Mouse (Mus musculus): ENCODE results near the gene Enah.

Enah gene

DNA sequence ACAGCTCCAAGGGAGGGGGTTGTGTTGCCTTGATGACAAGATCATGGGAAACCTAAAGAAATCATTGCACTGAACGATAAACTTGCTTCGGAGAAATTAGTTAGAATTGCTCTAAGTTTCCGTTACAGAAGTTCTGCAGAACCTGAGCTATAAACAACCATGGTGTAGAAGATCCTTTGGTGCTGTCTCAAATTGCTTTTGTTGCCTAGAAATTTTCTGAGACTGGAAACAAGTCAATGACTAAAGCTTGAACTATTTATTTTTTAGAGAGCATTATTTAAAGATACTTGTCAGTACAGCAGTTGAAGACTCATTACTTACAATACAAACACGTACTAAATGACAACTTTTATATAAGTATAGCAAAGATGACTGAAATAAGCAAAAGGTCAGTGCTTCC is 56.4 kb downstream of the Enah start:
- no peak for DNase-seq (ENCODE audit: low spot score)

DNA sequence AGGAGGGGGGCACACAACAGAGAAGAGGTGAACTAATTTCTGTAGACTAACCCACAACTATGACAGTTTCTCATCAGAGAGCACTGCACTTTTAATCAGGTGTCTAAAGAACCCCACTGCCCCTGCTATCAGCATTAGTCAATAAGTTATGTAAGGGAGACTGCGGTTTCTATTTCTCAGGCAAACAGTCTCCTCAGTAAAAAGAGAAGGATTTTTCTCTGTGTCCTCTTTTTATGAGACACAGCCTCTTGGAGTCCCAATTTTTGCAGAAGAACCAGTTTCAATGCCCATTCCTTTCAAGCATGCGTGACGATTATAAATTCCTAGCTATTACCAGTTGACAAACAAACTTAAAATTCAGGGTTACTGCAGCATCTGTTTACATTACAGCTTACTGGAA is 59.4 kb downstream of the Enah start:
- DNase-seq (ENCODE audit: low spot score): no peak

DNA sequence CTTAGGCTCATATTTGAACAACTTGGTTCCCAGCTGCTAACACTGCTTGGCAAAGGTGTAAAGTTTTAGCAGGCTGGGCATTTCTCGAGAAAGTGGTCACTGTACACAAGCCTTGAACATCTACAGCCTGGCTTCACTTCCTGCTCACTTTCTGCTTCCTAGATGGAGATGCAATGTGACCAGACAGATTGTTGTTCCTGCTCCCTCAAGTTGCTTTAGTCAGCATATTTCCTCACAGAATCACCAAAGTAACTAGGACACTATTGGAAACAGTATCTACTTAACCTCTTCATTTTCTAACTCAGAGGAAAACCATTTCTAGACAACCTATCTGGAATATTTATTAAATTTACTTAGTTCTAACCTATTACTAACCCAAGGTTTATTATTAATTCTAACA is 61.4 kb downstream of the Enah start:
- no peak for DNase-seq (ENCODE audit: low spot score)

DNA sequence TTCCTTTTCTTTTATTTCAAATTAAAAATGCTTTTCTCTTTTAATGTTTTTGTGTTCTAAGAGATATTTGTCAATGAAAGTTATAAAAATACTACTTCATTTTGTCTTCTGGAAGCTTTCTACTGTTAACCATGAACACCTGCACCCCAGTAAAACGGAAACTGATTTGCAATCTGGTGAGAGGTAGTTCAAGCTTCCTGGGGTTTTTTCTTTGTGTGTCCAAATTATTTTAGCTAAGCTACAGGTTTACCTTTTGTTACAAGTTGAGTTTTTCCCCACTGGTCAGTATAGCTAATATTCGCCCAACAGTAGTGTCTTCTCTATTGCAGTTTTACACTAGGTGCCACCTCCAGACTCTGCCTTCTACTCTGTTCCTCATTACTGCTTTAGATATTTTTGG is 62.1 kb downstream of the Enah start:
- no peak for DNase-seq (ENCODE audit: low spot score)

DNA sequence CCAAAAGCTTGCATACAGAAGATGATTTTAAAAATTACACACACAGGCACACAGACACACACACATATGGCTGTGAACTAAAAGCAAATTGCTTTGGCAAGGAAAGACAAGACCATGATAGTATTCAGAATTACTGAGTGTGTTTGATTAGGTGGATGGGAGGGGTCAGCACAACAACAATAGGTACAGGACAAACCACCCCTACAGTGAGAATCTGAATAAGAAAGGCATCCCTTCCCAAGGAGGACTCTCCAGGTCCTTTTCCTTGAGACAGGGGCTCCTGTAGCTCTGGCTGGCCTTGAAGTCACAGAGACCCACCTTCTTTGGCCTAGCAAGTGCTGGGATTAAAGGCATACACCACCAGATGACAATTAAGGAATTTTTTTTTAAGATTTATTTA is 66.2 kb downstream of the Enah start:
- DNase-seq (ENCODE audit: low spot score): no peak

DNA sequence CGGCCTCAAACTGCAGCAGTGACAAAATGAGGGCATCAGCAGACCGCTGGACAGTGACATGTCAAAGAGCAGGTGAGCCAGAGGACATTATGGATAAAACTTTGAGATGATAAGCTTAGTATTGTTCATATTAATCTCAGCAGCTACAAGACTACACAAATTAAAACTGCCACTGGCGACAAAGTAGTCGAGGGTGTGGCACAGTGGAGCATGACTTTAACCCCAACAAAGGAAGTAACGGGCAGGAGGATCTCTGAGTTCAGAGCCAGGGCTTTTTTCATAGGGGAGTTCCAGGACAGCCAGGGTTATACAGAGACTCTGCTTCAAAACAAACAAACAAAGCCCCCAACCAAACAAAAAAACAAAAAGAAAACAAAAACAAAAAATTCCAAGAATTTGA is 68.5 kb downstream of the Enah start:
- no peak for DNase-seq (ENCODE audit: low spot score)

DNA sequence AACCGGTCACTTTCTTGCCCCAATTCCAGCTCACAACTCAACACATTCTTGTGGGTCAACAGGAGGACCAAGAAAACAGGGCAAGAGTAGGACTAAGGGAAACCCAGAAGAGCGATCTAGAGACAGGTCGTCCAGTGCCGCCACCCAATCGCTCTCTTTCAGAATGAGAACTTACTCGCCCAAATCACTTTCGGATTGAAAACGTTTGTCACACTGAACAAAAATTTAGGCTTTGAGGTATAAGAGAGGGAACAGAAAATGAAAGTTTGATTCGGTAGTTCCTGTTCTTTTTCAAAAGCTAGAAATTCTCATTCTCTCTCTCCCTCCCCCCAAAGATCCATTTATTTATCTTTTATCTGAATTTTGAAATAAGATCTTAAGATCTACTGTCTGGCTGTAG is 69.1 kb downstream of the Enah start:
- no peak for DNase-seq (ENCODE audit: low spot score)

DNA sequence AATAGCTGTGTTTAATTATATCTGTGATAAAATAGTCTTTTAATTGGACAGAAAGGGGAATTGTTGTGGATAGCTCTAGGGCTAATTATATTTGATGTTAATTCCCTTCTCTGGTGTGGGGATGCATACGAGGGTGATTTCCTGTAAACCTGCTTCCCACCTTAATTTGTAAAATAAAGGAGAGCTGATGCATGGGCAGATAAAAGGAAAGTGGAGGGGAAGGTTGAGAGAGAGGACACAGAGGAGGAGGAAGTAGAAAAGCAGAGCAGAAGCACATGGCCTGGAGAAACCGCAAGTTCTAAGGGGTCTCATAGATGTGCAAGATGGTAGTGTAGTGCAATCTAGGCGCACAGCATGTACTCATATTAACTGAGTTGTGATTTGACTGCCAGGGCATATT is 71.6 kb downstream of the Enah start:
- DNase-seq (ENCODE audit: low spot score): no peak

DNA sequence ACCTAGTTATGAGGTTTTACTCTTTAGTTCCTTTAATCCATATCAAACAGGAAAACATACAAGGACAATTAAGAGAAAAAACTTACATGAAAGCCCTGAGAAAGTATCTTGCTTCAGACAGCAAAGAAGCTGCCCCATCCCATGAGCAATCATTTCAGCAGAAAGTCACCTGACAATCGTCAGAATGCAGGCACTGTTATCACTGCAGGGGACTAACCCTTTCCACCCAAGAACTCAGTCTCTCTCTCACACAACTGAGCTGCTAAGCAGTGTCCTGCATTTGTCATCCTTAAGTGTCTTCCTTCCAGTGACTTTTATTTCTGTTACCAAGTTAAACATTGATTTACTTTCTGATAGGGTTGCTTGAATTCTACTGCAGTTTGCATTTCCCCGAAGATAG is 82.7 kb downstream of the Enah start:
- no peak for DNase-seq (ENCODE audit: low spot score)

DNA sequence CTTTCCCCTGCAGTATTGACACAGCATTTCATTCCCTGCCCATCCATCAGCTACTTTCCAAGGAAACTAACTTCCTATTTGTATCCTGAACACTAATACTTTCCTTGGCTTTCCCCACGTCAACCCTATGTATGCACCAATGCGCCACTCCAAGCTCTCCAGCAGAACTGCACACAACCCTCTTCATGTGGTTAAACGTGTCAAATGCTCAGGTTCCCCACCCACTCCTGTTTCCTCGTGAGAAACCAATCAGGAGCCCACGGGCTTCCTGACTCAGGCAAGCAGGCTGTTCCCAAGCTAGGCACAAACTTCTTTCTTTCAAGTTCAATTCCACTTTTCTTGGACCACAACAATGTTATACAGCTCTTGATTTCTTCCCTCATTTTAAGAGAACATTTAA is 91.4 kb downstream of the Enah start:
- DNase-seq (ENCODE audit: low spot score): no peak

DNA sequence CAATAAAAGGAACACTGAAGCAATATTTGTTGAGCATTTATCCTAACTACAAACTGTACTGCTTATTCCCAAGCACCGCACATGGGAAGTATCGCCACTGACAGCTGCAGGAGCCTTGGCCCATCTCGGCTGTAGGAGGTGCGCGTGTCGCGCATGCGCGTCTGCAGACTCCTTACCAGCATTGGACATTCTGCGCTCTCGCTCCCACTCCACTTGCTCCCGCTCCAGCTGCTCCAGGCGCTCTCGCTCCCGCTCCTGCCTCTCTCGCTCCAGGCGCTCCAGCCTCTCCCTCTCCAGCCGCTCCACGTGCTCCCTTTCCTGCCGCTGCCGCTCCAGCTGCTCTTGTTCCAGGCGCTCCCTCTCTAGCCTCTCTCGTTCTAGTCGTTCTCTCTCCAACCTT is 96.4 kb downstream of the Enah start:
- peak; percentile 51 for DNase-seq (ENCODE audit: low spot score)

DNA sequence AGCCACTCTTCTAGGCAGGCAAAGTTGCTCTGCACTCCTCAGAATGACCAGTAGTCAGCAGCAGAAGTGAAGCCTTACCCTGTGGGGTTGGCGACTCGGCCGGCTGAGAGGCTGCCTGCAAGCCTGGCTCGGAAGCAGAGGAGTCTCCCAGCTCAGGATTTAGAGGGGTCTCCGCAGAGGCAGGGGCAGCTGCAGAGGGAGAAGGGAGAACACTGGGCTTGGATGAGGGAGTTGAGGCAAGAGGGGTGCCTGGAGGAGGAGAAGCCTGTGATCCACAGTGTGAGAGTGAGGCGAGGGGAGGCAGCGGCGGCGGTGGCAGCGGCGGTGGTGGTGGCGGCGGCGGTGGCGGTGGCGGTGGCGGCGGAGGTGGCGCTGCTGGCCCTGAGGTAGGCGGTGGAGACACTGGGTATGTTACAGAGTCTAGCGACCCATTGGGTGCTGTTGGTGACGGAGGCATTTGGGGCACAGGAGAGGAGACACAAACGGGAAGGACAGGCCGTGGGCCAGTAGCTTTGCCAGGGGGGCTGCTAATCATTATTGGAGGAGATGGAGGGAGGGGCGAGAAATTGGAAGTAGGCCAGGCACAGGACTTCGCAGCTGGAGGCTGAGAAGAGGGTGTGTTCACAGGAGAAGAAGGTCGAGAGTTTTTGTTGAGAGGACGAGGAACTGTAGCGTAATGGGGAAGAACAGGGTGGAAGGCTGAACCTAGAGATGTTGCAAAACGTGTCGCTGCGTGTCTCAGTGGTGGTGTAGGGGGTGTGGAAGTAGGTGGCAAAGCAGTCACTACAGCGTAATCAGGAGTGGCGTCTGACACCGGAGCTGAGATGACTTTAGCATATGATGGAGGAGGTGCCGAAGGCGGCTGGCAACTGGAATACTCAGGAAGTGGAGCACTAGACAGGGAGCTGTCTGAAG is 98.0 kb downstream of the Enah start:
- DNase-seq (ENCODE audit: low spot score): peak; percentile 30

DNA sequence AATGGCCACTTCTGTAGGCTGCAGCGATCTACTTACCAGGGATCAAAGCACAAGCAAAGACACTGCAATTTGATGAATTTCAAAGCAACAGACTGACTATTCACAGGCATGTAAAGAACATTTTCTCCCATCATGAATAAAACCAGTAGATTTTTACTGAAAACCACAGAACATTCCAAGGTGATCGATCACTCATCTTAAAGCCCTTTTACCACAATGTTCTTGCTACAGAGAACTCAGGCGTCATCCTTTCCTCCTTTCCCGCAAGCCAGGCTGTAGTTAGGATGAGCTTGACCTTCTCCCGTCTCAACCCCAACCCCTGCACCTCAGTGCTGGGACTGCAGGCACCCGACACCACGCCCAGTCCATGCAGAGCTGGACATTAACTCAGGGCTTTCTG is 107.9 kb downstream of the Enah start:
- DNase-seq (ENCODE audit: low spot score): no peak

DNA sequence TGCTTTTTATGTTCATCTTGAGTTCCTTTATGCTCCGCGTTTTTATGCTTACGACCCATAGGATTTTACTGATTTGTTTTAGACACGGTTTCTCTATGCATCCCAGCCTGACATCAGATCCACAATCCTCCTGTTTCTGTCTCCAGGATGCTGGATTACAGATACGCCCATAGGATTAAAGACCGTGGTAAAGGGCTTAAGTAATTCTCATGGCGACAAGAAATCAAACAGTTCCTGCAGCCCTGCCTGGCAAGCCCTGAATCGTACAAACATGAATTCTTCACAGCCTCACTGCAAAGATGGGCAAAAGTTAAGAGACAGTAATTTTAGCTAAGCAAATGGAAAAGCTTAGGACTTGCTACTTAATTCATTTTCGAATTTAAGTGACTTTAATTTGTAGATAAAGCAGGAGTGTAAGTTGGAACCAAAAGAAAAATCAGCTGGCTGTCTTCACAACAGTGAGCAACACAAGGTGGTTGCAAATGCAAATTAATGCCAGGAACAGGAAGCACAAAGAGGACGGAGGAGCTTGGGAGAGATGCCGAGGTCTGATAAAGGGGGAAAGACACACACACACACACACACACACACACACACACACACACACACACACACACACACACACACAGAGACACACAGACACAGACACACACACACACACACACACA is 118.0 kb downstream of the Enah start:
- no peak for DNase-seq (ENCODE audit: low spot score)

DNA sequence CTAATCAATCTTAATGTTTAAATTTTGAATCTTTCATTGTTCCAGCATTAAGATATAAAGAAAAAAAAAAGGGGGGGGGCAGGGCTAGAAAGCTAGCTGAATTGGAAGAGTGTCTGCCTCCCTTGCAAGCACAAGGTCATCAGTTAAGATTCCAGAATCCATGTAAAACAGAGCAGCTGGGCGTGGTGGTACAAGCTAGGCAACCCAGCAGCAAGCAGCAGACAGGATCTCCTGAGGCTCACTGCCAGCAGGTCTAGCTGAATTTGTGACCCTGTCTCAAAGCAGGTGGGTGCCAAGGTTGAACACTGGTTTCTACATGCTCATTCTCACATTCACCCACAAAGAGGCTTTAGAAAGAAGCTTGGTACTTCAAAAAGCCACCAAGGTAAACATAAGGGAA is 118.9 kb downstream of the Enah start:
- DNase-seq (ENCODE audit: low spot score): no peak

DNA sequence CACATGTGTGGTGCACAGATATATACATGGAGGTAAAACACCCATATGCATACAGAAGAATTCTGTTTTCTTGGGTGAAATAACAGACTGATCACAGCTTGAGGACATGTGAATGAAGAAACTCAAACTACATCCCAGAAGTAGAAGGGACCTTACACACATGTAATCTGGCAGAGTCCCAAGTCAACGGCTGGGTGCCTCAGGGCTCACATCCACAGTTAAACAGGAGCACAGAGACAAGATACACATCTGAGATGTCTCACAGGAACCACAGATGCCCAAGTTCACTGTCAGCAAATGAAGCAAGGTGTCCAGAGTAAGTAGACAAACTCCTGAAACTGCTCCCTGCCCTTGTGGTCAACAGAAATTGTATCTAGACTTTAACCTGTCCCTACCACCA is 120.8 kb downstream of the Enah start:
- DNase-seq (ENCODE audit: low spot score): no peak

DNA sequence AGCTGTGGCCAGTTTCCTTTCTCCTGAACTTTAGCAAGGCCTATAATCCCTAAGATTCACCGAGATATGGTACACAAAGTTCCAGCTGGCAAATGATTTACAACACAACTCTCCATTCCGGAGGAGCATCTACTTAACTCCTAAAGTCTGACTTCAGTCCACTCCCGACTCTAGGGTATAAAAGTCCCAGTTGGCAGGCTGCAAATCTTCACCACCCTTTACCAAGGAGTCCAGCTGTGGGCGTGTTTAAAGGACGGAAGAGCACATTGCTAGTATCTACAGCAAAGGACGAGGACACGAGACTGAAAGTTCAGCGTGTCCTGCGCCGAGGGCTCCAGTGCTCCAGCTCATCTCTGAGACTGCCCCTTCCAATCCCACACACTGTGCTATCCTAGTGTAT is 122.8 kb downstream of the Enah start:
- no peak for DNase-seq (ENCODE audit: low spot score)

DNA sequence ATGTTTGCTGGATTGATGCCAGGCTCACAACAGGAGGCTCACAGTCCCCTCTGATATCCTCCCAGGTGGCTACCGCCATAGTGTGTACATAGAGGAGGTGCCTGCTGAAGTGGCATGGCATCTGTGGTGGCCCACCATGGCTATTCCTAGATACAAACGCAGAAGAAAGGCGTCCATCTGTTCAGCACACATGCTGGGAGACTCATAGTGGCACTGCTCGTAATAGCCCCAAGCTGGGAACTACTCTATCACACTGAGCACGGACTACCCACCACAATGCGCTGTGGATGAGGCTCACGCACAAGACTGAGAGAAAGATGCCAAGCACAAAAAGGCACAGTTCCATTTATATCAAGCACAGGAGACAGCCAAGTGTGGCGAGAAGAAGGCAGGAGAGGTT is 126.1 kb downstream of the Enah start:
- no peak for DNase-seq (ENCODE audit: low spot score)

DNA sequence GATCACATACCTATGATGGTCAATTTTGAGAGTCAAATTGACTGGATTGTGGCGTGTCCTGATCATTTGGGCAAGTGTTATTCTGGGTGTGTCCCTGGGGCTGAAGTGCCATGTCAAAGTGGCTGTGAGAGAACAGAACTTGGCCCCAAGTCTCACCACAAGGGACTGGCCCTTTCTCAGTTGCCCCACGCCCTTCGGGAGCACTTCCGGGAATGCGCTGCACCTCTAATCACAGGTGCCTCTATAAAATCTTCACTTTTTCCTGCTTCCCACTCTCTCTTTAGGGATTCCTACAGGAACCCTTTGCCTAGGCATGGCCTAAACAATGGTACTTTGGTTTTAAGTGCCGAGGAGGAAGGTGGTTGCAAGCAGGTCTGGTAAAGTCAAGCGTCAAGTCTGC is 130.1 kb downstream of the Enah start:
- no peak for DNase-seq (ENCODE audit: low spot score)

DNA sequence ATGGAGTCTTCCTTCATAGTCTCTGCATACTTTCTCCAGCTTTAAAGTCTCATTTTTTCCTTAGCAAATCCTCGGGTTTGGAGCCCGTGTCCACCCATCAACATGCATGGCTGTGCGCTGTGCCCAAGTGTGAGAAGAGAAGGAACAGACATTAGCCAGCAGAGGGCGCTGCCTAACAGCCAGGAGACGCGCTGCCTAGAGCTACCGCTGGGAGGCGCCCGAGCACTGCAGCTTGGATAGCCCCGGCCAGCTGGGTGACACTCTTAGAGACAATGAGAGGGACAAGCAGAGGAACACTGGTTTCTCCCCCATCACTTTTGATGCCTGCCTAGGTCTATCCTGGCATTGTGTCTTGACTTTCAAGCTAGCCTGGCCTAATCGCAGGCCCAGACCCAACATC is 131.0 kb downstream of the Enah start:
- peak; percentile 91 for DNase-seq (ENCODE audit: low spot score)

DNA sequence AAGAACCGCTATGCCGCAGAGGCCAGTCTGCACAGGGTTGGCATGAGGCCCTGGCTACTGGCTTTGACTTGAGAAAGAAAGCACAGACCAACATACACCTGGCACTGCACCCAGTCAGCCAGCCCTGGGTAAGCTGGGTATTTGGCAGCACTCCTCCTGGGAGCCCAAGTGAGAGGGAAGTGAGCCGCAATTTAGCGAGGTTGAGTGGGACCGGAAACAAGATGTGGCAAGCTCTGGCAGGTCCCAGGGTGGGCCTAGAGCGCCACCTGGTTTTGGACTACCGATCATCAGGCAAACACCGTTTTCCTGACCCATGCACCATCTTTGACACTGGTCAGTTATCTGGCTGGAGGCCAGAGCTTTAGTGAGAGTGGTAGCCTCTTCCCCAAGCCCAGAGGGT is 138.3 kb downstream of the Enah start:
- peak; percentile 82 for DNase-seq (ENCODE audit: low spot score)

DNA sequence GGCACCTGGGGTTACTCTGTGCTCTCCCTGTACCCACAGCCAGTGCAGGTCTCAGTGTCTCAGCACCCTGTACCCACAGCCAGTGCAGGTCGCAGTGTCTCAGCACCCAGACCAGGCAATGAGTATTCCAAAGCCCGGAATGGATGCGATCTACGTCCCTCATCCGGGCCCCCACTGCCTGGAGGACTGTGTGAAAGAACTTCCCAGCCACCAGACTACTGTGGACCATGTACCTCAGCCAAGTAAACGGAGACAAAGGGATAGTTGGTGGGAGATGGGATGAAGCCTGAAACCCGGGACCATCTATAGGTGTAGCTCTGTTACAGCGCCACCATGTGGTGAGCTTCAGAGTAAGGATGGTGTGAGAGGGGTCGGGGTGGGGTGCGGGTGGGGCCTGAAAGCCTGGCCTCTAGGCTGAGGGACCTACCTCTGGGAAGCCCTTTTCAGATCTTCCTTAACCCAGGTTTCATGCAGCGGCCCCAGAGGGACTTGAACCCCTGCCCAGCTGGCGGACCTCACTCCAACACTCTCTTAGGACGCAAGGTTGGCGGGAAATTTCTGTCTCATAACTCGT is 139.0 kb downstream of the Enah start:
- DNase-seq (ENCODE audit: low spot score): peak; percentile 39

DNA sequence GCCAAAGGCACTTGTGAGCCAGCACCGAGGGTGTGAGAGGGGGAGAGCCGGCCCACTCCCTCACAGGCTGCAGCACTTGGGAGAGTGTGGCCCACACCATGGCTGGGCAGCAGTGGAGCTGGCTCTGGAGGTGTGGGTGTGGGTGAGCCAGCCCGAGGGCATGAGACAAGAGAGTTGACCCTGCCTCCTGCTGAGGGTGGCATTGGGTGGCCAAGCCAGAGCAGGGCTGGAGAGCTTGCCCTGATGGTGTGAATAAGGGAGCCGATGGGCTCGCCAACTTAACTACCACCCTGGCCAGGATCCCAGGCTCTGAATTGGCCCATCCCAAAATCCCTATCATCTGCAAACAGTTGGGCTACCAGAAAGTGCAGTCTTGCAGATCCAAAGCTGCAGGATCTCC is 141.4 kb downstream of the Enah start:
- no peak for DNase-seq (ENCODE audit: low spot score)
